Mouse (Mus musculus) stomach, postnatal 0 days (tissue): ENCODE measurements at regions not wholly inside any gene's neighbourhood (a gene's known extent, or its start where the extent isn't known, plus 50 kb on each side); places are given as distances from the start of the nearest gene placed in this dataset.

ENCODE experiments used
- ATAC-seq: fragments of 200-750 bp; cut with Nextera tagmentation; 2 replicates; pipeline ENCODE4 v1.8.0; 2017; ENCODE audit not compliant: low FRiP score, low TSS enrichment
- DNase-seq: peaks from one replicate; pipeline ENCODE4 v3.0.0-alpha.2; 2016; ENCODE audit warnings: low spot score
- H3K27ac ChIP-seq: fragments of 300-500 bp; sonication (generic); replicated peaks from 2 replicates; pipeline ENCODE4 v1.5.1; 2014; ENCODE audit warnings: mild to moderate bottlenecking, control low read depth
- H3K27me3 ChIP-seq: fragments of 300-500 bp; sonication (generic); 2 replicates; pipeline ENCODE4 v1.6.1; 2014; ENCODE audit warnings: low read length; ENCODE audit not compliant: control insufficient read depth, insufficient read depth
- H3K36me3 ChIP-seq: fragments of 300-500 bp; sonication (generic); 2 replicates; pipeline ENCODE4 v1.6.1; 2014; ENCODE audit warnings: low read length, mixed read lengths; ENCODE audit not compliant: control insufficient read depth, insufficient read depth
- H3K4me1 ChIP-seq: fragments of 300-500 bp; sonication (generic); replicated peaks from 2 replicates; pipeline ENCODE4 v1.6.1; 2014; ENCODE audit warnings: antibody characterized with exemption; ENCODE audit not compliant: control insufficient read depth, insufficient read depth
- H3K4me2 ChIP-seq: fragments of 300-500 bp; sonication (generic); replicated peaks from 2 replicates; pipeline ENCODE4 v1.6.1; 2014; ENCODE audit warnings: low read depth, mild to moderate bottlenecking, control low read depth, moderate library complexity
- H3K4me3 ChIP-seq: fragments of 300-500 bp; sonication (generic); 2 replicates; pipeline ENCODE4 v1.5.1; 2014; ENCODE audit warnings: low read depth, low read length, control low read depth
- H3K9ac ChIP-seq: fragments of 300-500 bp; sonication (generic); 2 replicates; pipeline ENCODE4 v1.6.1; 2014; ENCODE audit warnings: mild to moderate bottlenecking, low read length, control low read depth, mixed read lengths
- H3K9me3 ChIP-seq: fragments of 300-500 bp; sonication (generic); 2 replicates; pipeline ENCODE4 v1.6.1; 2016; ENCODE audit warnings: low read length; ENCODE audit not compliant: control insufficient read depth
- CTCF ChIP-seq: IDR thresholded peaks from 2 replicates; pipeline ENCODE4 v1.5.1; 2016; ENCODE audit warnings: antibody characterized with exemption, low read depth, mild to moderate bottlenecking, moderate library complexity
- EP300 ChIP-seq: optimal IDR thresholded peaks from 2 replicates; pipeline ENCODE3; 2016; ENCODE audit warnings: antibody characterized with exemption
- WGBS: fragments of 180-500 bp; shearing (Covaris S2); extraction: QIAGEN DNeasy Blood & Tissue Kit; methylation state at CpG from one replicate; pipeline ENCODE4 v1.1.7; 2014; 5-methylcytosine and 5-hydroxymethylcytosine counted together

- no peak for ATAC-seq
- no peak for DNase-seq
- no peaks in the 10 kb centered on the region for H3K4me1 ChIP-seq
- peak; percentile 85 for TF ChIP-seq CTCF
- no peak for TF ChIP-seq EP300
- H3K36me3 ChIP-seq, result no peaks in the 10 kb centered on the region
- no peaks in the 10 kb centered on the region for H3K27me3 ChIP-seq
- no peak overlapping the region for H3K9ac ChIP-seq
- H3K27ac ChIP-seq, result no peak overlapping the region
- WGBS, result 24% methylated on average over 1 of the region's 1 CpGs
- H3K9me3 ChIP-seq, result no peaks in the 10 kb centered on the region
- no peak overlapping the region for H3K4me3 ChIP-seq
- no peak overlapping the region for H3K4me2 ChIP-seq
These were observed 3857.1 kb downstream of the 9330182O14Rik start for GRCm38 (mm10) chr15:43991229-43991628.

DNA sequence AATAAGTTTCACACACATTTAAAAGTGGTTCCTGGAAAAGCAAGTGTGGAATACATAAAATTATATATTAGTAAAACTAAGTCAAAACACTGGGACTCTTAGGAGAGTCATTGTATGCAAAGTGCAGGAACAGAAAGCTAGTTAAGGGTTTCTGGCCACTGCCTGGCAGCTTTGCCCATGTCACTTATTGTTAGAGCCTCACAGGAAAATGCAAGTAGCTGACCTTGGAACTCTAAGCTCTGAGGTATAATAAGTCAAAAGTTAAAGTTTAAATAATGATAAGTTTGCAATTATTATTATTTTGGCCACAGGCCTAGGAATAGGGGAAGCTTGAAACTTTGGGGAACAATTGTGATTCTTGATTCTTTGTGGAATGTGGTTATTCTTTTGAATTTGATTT, 3858.8 kb downstream of the 9330182O14Rik start:
- Histone ChIP-seq H3K27me3 (no peaks in the 10 kb centered on the region), H3K4me2 (no peak overlapping the region), H3K27ac (no peak overlapping the region), H3K9me3 (no peaks in the 10 kb centered on the region), H3K36me3 (no peaks in the 10 kb centered on the region), H3K4me1 (no peaks in the 10 kb centered on the region), H3K9ac (no peak overlapping the region), H3K4me3 (no peak overlapping the region)
- ATAC-seq (no peak), DNase-seq (no peak)
- no peak for TF ChIP-seq CTCF
- no peak for TF ChIP-seq EP300

- no peak for TF ChIP-seq CTCF
- no peak for TF ChIP-seq EP300
- Histone ChIP-seq H3K4me3 (no peak overlapping the region), H3K9ac (no peak overlapping the region), H3K9me3 (no peaks in the 10 kb centered on the region), H3K27ac (no peak overlapping the region), H3K36me3 (no peaks in the 10 kb centered on the region), H3K4me1 (no peaks in the 10 kb centered on the region), H3K4me2 (no peak overlapping the region), H3K27me3 (no peaks in the 10 kb centered on the region)
- no peak for DNase-seq
- ATAC-seq, result no peak
- WGBS, result 32% methylated on average over 6 of the region's 6 CpGs
These were observed 3892.4 kb downstream of the 9330182O14Rik start for GRCm38 (mm10) chr15:44026468-44027028.

GRCm38 (mm10) chr15:44035900-44036299, 3901.7 kb downstream of the 9330182O14Rik start:
- no peak for ATAC-seq
- Histone ChIP-seq H3K9ac (no peak overlapping the region), H3K27ac (no peak overlapping the region), H3K4me1 (no peaks in the 10 kb centered on the region), H3K9me3 (no peaks in the 10 kb centered on the region), H3K27me3 (no peaks in the 10 kb centered on the region), H3K36me3 (no peaks in the 10 kb centered on the region), H3K4me3 (no peak overlapping the region), H3K4me2 (no peak overlapping the region)
- TF ChIP-seq CTCF (peak; percentile 55), EP300 (no peak)
- no peak for DNase-seq

GRCm38 (mm10) chr15:44037893-44038292, 3903.7 kb downstream of the 9330182O14Rik start:
- H3K4me1 ChIP-seq, result no peaks in the 10 kb centered on the region
- TF ChIP-seq CTCF (no peak), EP300 (no peak)
- H3K9ac ChIP-seq, result no peak overlapping the region
- no peak for ATAC-seq
- no peak overlapping the region for H3K4me3 ChIP-seq
- no peak overlapping the region for H3K4me2 ChIP-seq
- H3K36me3 ChIP-seq, result no peaks in the 10 kb centered on the region
- no peak overlapping the region for H3K27ac ChIP-seq
- DNase-seq, result no peak
- no peaks in the 10 kb centered on the region for H3K9me3 ChIP-seq
- H3K27me3 ChIP-seq, result no peaks in the 10 kb centered on the region

DNA sequence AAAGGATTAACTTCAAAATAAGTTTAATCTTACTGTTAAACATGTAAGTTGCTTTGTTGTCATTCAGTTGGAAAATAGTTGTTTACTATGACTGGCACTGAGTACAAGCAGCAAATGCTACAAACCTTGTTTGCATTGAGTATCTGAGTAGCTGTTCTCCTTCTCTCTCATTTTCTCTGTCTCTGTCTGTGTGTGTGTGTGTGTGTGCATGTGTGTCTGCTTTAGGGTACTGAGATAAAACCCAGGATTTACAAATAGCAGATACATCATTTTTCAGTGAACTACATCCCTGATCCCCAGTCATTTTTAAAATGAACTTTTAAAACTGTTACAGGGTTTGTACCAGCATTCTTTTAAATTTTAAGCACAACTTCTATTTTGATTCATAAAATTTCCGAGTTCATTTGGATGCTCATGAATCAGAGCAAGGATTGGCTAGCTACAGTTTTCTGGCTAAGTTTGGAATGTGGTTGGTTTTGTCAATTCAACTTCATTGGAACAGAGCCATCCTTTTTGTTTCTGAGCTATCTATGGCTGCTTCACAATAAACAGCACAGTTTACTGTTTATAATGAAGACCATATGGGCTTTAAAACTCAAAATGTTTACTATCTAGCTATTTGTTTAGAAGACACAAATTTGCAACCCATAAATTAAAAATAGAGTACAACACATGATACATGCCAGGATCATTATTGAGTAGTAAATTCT, 3916.6 kb downstream of the 9330182O14Rik start:
- Histone ChIP-seq H3K9ac (no peak overlapping the region), H3K4me1 (no peaks in the 10 kb centered on the region), H3K4me3 (no peak overlapping the region), H3K4me2 (no peak overlapping the region), H3K9me3 (no peaks in the 10 kb centered on the region), H3K27me3 (no peaks in the 10 kb centered on the region), H3K36me3 (no peaks in the 10 kb centered on the region), H3K27ac (no peak overlapping the region)
- no peak for ATAC-seq
- TF ChIP-seq EP300, result no peak
- TF ChIP-seq CTCF, result no peak
- 40% methylated on average over 1 of the region's 1 CpGs for WGBS
- no peak for DNase-seq
